Mouse (Mus musculus): ENCODE data around the gene Scgb1a1.

DNA sequence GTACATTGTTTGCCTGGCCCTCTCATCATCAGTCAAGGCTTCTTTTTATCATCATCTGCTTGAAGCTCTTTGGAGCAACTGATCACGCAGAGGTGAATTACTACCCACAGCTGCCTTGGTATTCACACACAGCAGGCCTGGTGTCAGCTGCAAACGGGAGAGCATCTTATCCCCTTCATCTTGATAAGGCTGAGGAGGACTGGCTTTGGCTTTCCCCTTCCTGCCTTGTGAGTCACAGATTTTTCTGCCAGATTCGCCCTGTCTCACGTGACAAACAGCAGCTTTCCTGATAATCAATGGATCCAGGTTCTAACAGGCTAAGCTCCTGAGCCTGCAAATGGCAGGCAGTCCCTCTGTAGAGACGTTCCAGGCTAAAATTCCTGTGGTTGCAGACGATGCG, 7.8 kb downstream of the Scgb1a1 start:
- TF ChIP-seq GATA1 (IDR thresholded peaks at IDR 0.05; ENCODE audit: borderline replicate concordance, low read length) (no peak), FLI1 (IDR thresholded peaks at IDR 0.05; ENCODE audit: low read length) (no peak)
